Mouse (Mus musculus): ENCODE data around the gene Mipep.

The Mipep gene

GRCm38 (mm10) chr14:60757265-60757664 is 27.1 kb upstream of the Mipep start:
- DNase-seq (ENCODE audit: low spot score): no peak

GRCm38 (mm10) chr14:60757722-60758121 is 26.7 kb upstream of the Mipep start:
- no peak for DNase-seq (ENCODE audit: low spot score)

- no peak for DNase-seq (ENCODE audit: low spot score)
Observed at GRCm38 (mm10) chr14:60759097-60759496, 25.3 kb upstream of the Mipep start.

- DNase-seq (ENCODE audit: low spot score): no peak
Observed at GRCm38 (mm10) chr14:60761801-60762200, 22.6 kb upstream of the Mipep start.

GRCm38 (mm10) chr14:60762754-60763153 is 21.6 kb upstream of the Mipep start:
- DNase-seq (ENCODE audit: low spot score): no peak

- no peak for DNase-seq (ENCODE audit: low spot score)
Observed at GRCm38 (mm10) chr14:60763746-60764145, 20.6 kb upstream of the Mipep start.

GRCm38 (mm10) chr14:60764526-60764925 is 19.8 kb upstream of the Mipep start:
- no peak for DNase-seq (ENCODE audit: low spot score)

GRCm38 (mm10) chr14:60765025-60765424 is 19.3 kb upstream of the Mipep start:
- DNase-seq (ENCODE audit: low spot score): no peak

- DNase-seq (ENCODE audit: low spot score): no peak
Observed at GRCm38 (mm10) chr14:60767884-60768283, 16.5 kb upstream of the Mipep start, which contains the start of gene C1qtnf9. TSS of gene C1qtnf9 (plus strand) at chr14:60768134.

GRCm38 (mm10) chr14:60769340-60769739 is 15.0 kb upstream of the Mipep start:
- no peak for DNase-seq (ENCODE audit: low spot score)

- DNase-seq (ENCODE audit: low spot score): no peak
Observed at GRCm38 (mm10) chr14:60770594-60770993, 13.8 kb upstream of the Mipep start.

GRCm38 (mm10) chr14:60771057-60771456 is 13.3 kb upstream of the Mipep start:
- peak; percentile 52 for DNase-seq (ENCODE audit: low spot score)

GRCm38 (mm10) chr14:60773476-60773875 is 10.9 kb upstream of the Mipep start:
- DNase-seq (ENCODE audit: low spot score): no peak

- DNase-seq (ENCODE audit: low spot score): no peak
Observed at GRCm38 (mm10) chr14:60776521-60776920, 7.9 kb upstream of the Mipep start.

- peak; percentile 44 for DNase-seq (ENCODE audit: low spot score)
Observed at GRCm38 (mm10) chr14:60777485-60777919, 6.9 kb upstream of the Mipep start.

GRCm38 (mm10) chr14:60779198-60779597 is 5.2 kb upstream of the Mipep start:
- no peak for DNase-seq (ENCODE audit: low spot score)

- no peak for DNase-seq (ENCODE audit: low spot score)
Observed at GRCm38 (mm10) chr14:60782121-60782656, 2.2 kb upstream of the Mipep start.

- no peak for DNase-seq (ENCODE audit: low spot score)
Observed at GRCm38 (mm10) chr14:60783196-60783595, 1.2 kb upstream of the Mipep start.

GRCm38 (mm10) chr14:60790103-60790502 is 5.7 kb downstream of the Mipep start:
- DNase-seq (ENCODE audit: low spot score): peak; percentile 50

- no peak for DNase-seq (ENCODE audit: low spot score)
Observed at GRCm38 (mm10) chr14:60796600-60797322, 12.4 kb downstream of the Mipep start.

GRCm38 (mm10) chr14:60797596-60797995 is 13.2 kb downstream of the Mipep start:
- DNase-seq (ENCODE audit: low spot score): no peak

GRCm38 (mm10) chr14:60798721-60799120 is 14.3 kb downstream of the Mipep start:
- no peak for DNase-seq (ENCODE audit: low spot score)
